Mouse (Mus musculus) heart, embryonic 15.5 days (tissue): ENCODE results near the gene Ubqln4. TPM values are rescaled to one million over a fixed set of nuclear protein-coding genes. Genes with fewer than 3 reads are reported as not detected.

Experiments
- ATAC-seq: fragments of 200-750 bp; cut with Nextera tagmentation; replicated peaks from 2 replicates; pipeline ENCODE4 v1.8.0; 2017; ENCODE audit warnings: low read depth, moderate TSS enrichment; ENCODE audit not compliant: insufficient number of reproducible peaks, insufficient read depth, low FRiP score
- H3K27ac ChIP-seq: fragments of 300-500 bp; sonication (generic); 2 replicates; pipeline ENCODE4 v1.5.1; 2015; ENCODE audit warnings: mild to moderate bottlenecking, inconsistent platforms
- H3K27me3 ChIP-seq: fragments of 300-500 bp; sonication (generic); 2 replicates; pipeline ENCODE4 v1.6.1; 2015; ENCODE audit warnings: inconsistent platforms
- H3K36me3 ChIP-seq: fragments of 300-500 bp; sonication (generic); 2 replicates; pipeline ENCODE4 v1.6.1; 2015; ENCODE audit warnings: mild to moderate bottlenecking, inconsistent platforms
- H3K4me1 ChIP-seq: fragments of 300-500 bp; sonication (generic); replicated peaks from 2 replicates; pipeline ENCODE4 v1.6.1; 2015; ENCODE audit warnings: inconsistent platforms
- H3K4me2 ChIP-seq: fragments of 300-500 bp; sonication (generic); 2 replicates; pipeline ENCODE4 v1.6.1; 2015; ENCODE audit warnings: inconsistent platforms, mild to moderate bottlenecking, moderate library complexity
- H3K4me3 ChIP-seq: fragments of 300-500 bp; sonication (generic); 2 replicates; pipeline ENCODE4 v1.5.1; 2015; ENCODE audit warnings: mild to moderate bottlenecking, inconsistent platforms
- H3K9ac ChIP-seq: fragments of 300-500 bp; sonication (generic); 2 replicates; pipeline ENCODE4 v1.6.1; 2015; ENCODE audit warnings: mild to moderate bottlenecking, inconsistent platforms
- H3K9me3 ChIP-seq: fragments of 300-500 bp; sonication (generic); replicated peaks from 2 replicates; pipeline ENCODE4 v1.6.1; 2016; ENCODE audit warnings: inconsistent platforms
- WGBS: fragments of 180-500 bp; shearing (Covaris S2); methylation state at CpG from one replicate; pipeline ENCODE4 v1.1.7; 2015; ENCODE audit warnings: mixed read lengths; 5-methylcytosine and 5-hydroxymethylcytosine counted together
- polyA plus RNA-seq: library from polyadenylated mRNA; unstranded; fragments of >200 nt; fragmentation: Nextera tagmentation; extraction: Ambion mirVana; gene quantifications from 2 replicates; pipeline ENCODE4 v1.2.1, GENCODE M21; 2015

Gene Ubqln4
- polyA plus RNA-seq, 1 experiment from 2014 or later = 30.0 TPM

GRCm38 (mm10) chr3:88513546-88514115 lies 39.9 kb upstream of the Ubqln4 start:
- H3K4me3 ChIP-seq = no peak overlapping the region
- WGBS = 79% methylated on average over 7 of the region's 7 CpGs
- H3K9ac ChIP-seq = no peak overlapping the region
- no peaks in the 10 kb centered on the region for H3K27me3 ChIP-seq
- no peak overlapping the region for H3K4me2 ChIP-seq
- ATAC-seq = no peak
- peaks cover 57% of the 10 kb centered on the region for H3K4me1 ChIP-seq
- H3K27ac ChIP-seq = 0 out of 2 replicates have a peak overlapping the region, but pooled peaks have one; percentile 12
- H3K36me3 ChIP-seq = no peaks in the 10 kb centered on the region
- no peaks in the 10 kb centered on the region for H3K9me3 ChIP-seq

GRCm38 (mm10) chr3:88514231-88515094 lies 39.1 kb upstream of the Ubqln4 start:
- 74% methylated on average over 10 of the region's 10 CpGs for WGBS
- no peak overlapping the region for H3K27ac ChIP-seq
- H3K4me1 ChIP-seq = peaks cover 52% of the 10 kb centered on the region
- H3K9ac ChIP-seq = no peak overlapping the region
- no peak overlapping the region for H3K4me3 ChIP-seq
- H3K9me3 ChIP-seq = no peaks in the 10 kb centered on the region
- H3K4me2 ChIP-seq = no peak overlapping the region
- no peaks in the 10 kb centered on the region for H3K27me3 ChIP-seq
- no peaks in the 10 kb centered on the region for H3K36me3 ChIP-seq
- no peak for ATAC-seq

GRCm38 (mm10) chr3:88515095-88515386 lies 38.5 kb upstream of the Ubqln4 start:
- peaks cover 50% of the 10 kb centered on the region for H3K4me1 ChIP-seq
- 94% methylated on average over 2 of the region's 2 CpGs for WGBS

GRCm38 (mm10) chr3:88516407-88516806 lies 37.2 kb upstream of the Ubqln4 start:
- no peak for ATAC-seq
- no peak overlapping the region for H3K4me2 ChIP-seq
- 80% methylated on average over 2 of the region's 2 CpGs for WGBS

More at GRCm38 (mm10) chr3:88515095-88515386, 38.5 kb upstream of the Ubqln4 start:
- H3K4me2 ChIP-seq = no peak overlapping the region
- H3K36me3 ChIP-seq = no peaks in the 10 kb centered on the region
- H3K27me3 ChIP-seq = no peaks in the 10 kb centered on the region
- no peak overlapping the region for H3K9ac ChIP-seq
- H3K9me3 ChIP-seq = no peaks in the 10 kb centered on the region
- no peak overlapping the region for H3K4me3 ChIP-seq
- no peak overlapping the region for H3K27ac ChIP-seq
- ATAC-seq = no peak

GRCm38 (mm10) chr3:88518411-88518810 lies 35.1 kb upstream of the Ubqln4 start:
- H3K4me1 ChIP-seq = peaks cover 23% of the 10 kb centered on the region
- WGBS = 84% methylated on average over 4 of the region's 4 CpGs
- H3K9ac ChIP-seq = no peak overlapping the region
- no peaks in the 10 kb centered on the region for H3K9me3 ChIP-seq
- H3K27ac ChIP-seq = no peak overlapping the region
- no peak overlapping the region for H3K4me3 ChIP-seq
- no peaks in the 10 kb centered on the region for H3K36me3 ChIP-seq
- H3K27me3 ChIP-seq = no peaks in the 10 kb centered on the region
- H3K4me2 ChIP-seq = no peak overlapping the region
- no peak for ATAC-seq

More at GRCm38 (mm10) chr3:88516407-88516806, 37.2 kb upstream of the Ubqln4 start:
- Histone ChIP-seq H3K36me3 (no peaks in the 10 kb centered on the region), H3K9me3 (no peaks in the 10 kb centered on the region), H3K9ac (no peak overlapping the region), H3K4me1 (peaks cover 38% of the 10 kb centered on the region), H3K4me3 (no peak overlapping the region), H3K27ac (no peak overlapping the region), H3K27me3 (no peaks in the 10 kb centered on the region)

- peaks cover 13% of the 10 kb centered on the region; the same call in 1 of the 2 replicates for H3K4me1 ChIP-seq
- H3K4me2 ChIP-seq = no peak overlapping the region
- no peak overlapping the region for H3K9ac ChIP-seq
- no peaks in the 10 kb centered on the region for H3K27me3 ChIP-seq
- H3K36me3 ChIP-seq = no peaks in the 10 kb centered on the region
- 72% methylated on average over 2 of the region's 2 CpGs for WGBS
- ATAC-seq = no peak
- no peak overlapping the region for H3K4me3 ChIP-seq
- H3K9me3 ChIP-seq = no peaks in the 10 kb centered on the region
- no peak overlapping the region for H3K27ac ChIP-seq
Observed at GRCm38 (mm10) chr3:88520078-88520477, 33.5 kb upstream of the Ubqln4 start.

- Histone ChIP-seq H3K4me2 (no peak overlapping the region), H3K27me3 (no peaks in the 10 kb centered on the region), H3K9ac (no peak overlapping the region), H3K9me3 (no peaks in the 10 kb centered on the region), H3K4me3 (no peak overlapping the region), H3K36me3 (no peaks in the 10 kb centered on the region), H3K27ac (no peak overlapping the region), H3K4me1 (peaks cover 9% of the 10 kb centered on the region; the same call in 1 of the 2 replicates)
- no peak for ATAC-seq
- 91% methylated on average over 6 of the region's 6 CpGs for WGBS
Observed at GRCm38 (mm10) chr3:88521156-88521555, 32.4 kb upstream of the Ubqln4 start.

GRCm38 (mm10) chr3:88521803-88522331 lies 31.7 kb upstream of the Ubqln4 start:
- H3K27ac ChIP-seq = no peak overlapping the region
- no peak overlapping the region for H3K9ac ChIP-seq
- 27% methylated on average over 9 of the region's 9 CpGs for WGBS
- no peak for ATAC-seq
- H3K4me1 ChIP-seq = peaks cover 14% of the 10 kb centered on the region; the same call in 1 of the 2 replicates
- no peak overlapping the region for H3K4me2 ChIP-seq
- H3K36me3 ChIP-seq = no peaks in the 10 kb centered on the region
- H3K4me3 ChIP-seq = no peak overlapping the region
- H3K9me3 ChIP-seq = no peaks in the 10 kb centered on the region
- no peaks in the 10 kb centered on the region for H3K27me3 ChIP-seq

GRCm38 (mm10) chr3:88523027-88523426 lies 30.5 kb upstream of the Ubqln4 start:
- ATAC-seq = no peak
- whole genome bisulfite sequencing = 83% methylated on average over 8 of the region's 8 CpGs
- no peak overlapping the region for H3K9ac ChIP-seq
- H3K4me2 ChIP-seq = no peak overlapping the region
- no peak overlapping the region for H3K4me3 ChIP-seq
- no peaks in the 10 kb centered on the region for H3K9me3 ChIP-seq
- H3K4me1 ChIP-seq = peaks cover 23% of the 10 kb centered on the region
- no peaks in the 10 kb centered on the region for H3K36me3 ChIP-seq
- no peak overlapping the region for H3K27ac ChIP-seq
- H3K27me3 ChIP-seq = no peaks in the 10 kb centered on the region

GRCm38 (mm10) chr3:88525021-88525420 lies 28.5 kb upstream of the Ubqln4 start:
- 86% methylated on average over 5 of the region's 5 CpGs for WGBS
- Histone ChIP-seq H3K4me2 (no peak overlapping the region), H3K9me3 (no peaks in the 10 kb centered on the region), H3K9ac (no peak overlapping the region), H3K27ac (no peak overlapping the region), H3K4me1 (peaks cover 41% of the 10 kb centered on the region), H3K27me3 (no peaks in the 10 kb centered on the region), H3K4me3 (no peak overlapping the region), H3K36me3 (no peaks in the 10 kb centered on the region)
- ATAC-seq = no peak

- Histone ChIP-seq H3K36me3 (no peaks in the 10 kb centered on the region), H3K27me3 (no peaks in the 10 kb centered on the region), H3K4me3 (no peak overlapping the region), H3K4me2 (0 out of 2 replicates have a peak overlapping the region, but pooled peaks have one; percentile 27), H3K4me1 (peaks cover 48% of the 10 kb centered on the region), H3K27ac (peak overlapping the region; percentile 1), H3K9me3 (no peaks in the 10 kb centered on the region), H3K9ac (no peak overlapping the region)
- ATAC-seq = peak; percentile 48
- 32% methylated on average over 17 of the region's 17 CpGs for WGBS
Observed at GRCm38 (mm10) chr3:88526157-88527131, 27.1 kb upstream of the Ubqln4 start.
